Mouse (Mus musculus) bone marrow, adult 2 months (tissue): Measurements from ENCODE around the gene Rfx1.

Experiments
- CTCF ChIP-seq: fragments of 200-500 bp; IDR thresholded peaks from 2 replicates; pipeline ENCODE4 v1.5.1; 2011; ENCODE audit warnings: low read length, control low read depth; ENCODE audit not compliant: control insufficient read depth, insufficient read depth
- POLR2A ChIP-seq: fragments of 200-500 bp; IDR thresholded peaks from 2 replicates; pipeline ENCODE4 v1.6.1; 2011; ENCODE audit warnings: low read depth, mild to moderate bottlenecking, control low read depth, low read length, borderline replicate concordance; ENCODE audit not compliant: control insufficient read depth

- TF ChIP-seq POLR2A, result no peak
- no peak for TF ChIP-seq CTCF
Measured at GRCm38 (mm10) chr8:84032777-84033176, 33.9 kb upstream of the Rfx1 start.
